Mouse (Mus musculus): ENCODE measurements around the gene Mmd. TPM values are rescaled to one million over a fixed set of nuclear protein-coding genes. Genes with fewer than 3 reads are reported as not detected.

Gene Mmd
- 10 to 100 TPM; 12.9 to 16.7 TPM for total RNA-seq (2023)

DNA sequence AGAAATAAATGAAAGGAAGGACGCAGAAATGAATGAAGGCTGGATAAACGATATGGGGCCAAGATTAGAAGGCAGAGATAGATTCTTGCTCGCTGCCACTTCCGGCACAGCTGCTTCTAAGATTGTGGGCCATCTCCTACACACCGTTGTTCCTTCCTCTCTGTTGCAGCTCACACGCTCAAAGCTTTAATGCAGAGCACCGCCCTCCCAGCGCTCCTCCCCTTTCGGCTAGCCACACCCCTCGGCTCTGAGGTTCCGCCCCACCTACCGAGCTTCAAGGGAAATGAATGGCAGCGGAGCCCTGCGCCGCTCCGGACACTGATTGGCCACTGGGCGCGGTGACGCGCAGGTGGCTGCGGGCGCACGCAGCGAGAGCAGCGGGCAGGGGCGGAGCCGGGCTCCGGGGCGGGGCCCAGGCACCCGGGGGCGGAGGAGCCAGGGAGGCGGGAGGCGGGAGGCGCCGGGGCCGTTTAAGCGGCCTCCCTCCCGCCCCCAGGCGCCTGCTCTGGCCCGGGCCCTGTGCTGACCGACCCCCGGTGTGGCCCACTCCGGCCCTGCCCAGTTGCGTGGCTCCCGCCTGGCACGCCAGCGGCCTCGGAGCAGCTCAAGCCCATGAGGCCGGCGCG, at the start of gene Mmd:
Gene Mmd (plus strand): TSS at position 432 of the 626 bp plus-strand sequence.

Other genes with a start within 250 kb of the Mmd start
- 1 to 10 TPM; 6.7 to 8.8 TPM for gene Pctp, start 246.6 kb upstream of the Mmd start, total RNA-seq (2023)
- gene Tmem100, start 219.1 kb upstream of the Mmd start, total RNA-seq (2023) = 1 to 10 TPM in 1 of 2 experiments, under 1 TPM in 1; 0.62 to 1.6 TPM
- gene Gm45716, start 61.8 kb upstream of the Mmd start, total RNA-seq (2023) = 1 to 10 TPM; 2.0 to 3.4 TPM
- not detected for gene Hlf, start 141.4 kb downstream of the Mmd start, total RNA-seq (2023)

Data from B cell, adult 67 days (primary cell).